ENCODE assay signal across 9 mouse cellular contexts in genomic region chr7:45180896-45181477, GRCm38 (mm10). TPM values are rescaled to one million over a fixed set of nuclear protein-coding genes. Genes with fewer than 3 reads are reported as not detected.
DNase-seq lines count a peak whose midpoint lies in the region; ATAC-seq and TF ChIP-seq lines count a peak whose summit lies in the region.
"Had no signal": no experiment of that assay in that cellular context is flagged by ENCODE, and none has a peak within 500 bp of the region (broad histone marks: within the 10 kb centered on the region; RNA-seq: fewer than 3 reads in every experiment).

Gene Pth2, plus strand, starts transcription at chr7:45180995.

- no peak within 1 kb of the TSS for H3K9ac ChIP-seq in CH12.LX (ENCODE audit: insufficient read depth, low read depth)
- no peak within 1 kb of the TSS for H3K9ac ChIP-seq in hindbrain, embryonic 11.5 days (ENCODE audit: low read depth, low read length)
- no peak within 1 kb of the TSS for H3K9ac ChIP-seq in liver, postnatal 0 days (replicated peaks)

- WGBS in hindbrain, embryonic 11.5 days = 22% methylated on average over 17 of the region's 20 CpGs
- 28% methylated on average over 18 of the region's 20 CpGs for WGBS in liver, postnatal 0 days (ENCODE audit: insufficient replicate concordance)

- TF ChIP-seq EP300 in CH12.LX (IDR thresholded peaks at IDR 0.05; ENCODE audit: low read length) = no peak
- TF ChIP-seq EP300 in liver, postnatal 0 days (IDR thresholded peaks at IDR 0.05; ENCODE audit: low read depth) = no peak

- in situ Hi-C loops in CH12.LX (cut with MboI; ENCODE audit: low pct_ligation_motif_present, low pct_unique_long_range_greater_than_20kb, low sequenced_read_pairs) = no loop called here

- 0 out of 2 replicates have a peak within 1 kb of the TSS, but pooled peaks have one; percentile 56 for H3K4me2 ChIP-seq in CH12.LX (ENCODE audit: insufficient read depth, low read depth, poor library complexity, severe bottlenecking)
- H3K4me2 ChIP-seq in hindbrain, embryonic 11.5 days (replicated peaks; ENCODE audit: low read depth, low read length) = no peak within 1 kb of the TSS; the same call in 1 of the 2 replicates
- H3K4me2 ChIP-seq in liver, postnatal 0 days (ENCODE audit: low read depth, low read length) = peak within 1 kb of the TSS; percentile 55

- no peaks in the 10 kb centered on the region for H3K36me3 ChIP-seq in erythroblast, embryonic 14.5 days (ENCODE audit: control insufficient read depth)
- no peaks in the 10 kb centered on the region for H3K36me3 ChIP-seq in CH12.LX (replicated peaks in 1 of 2; ENCODE audit: control insufficient read depth in 1 of 2, insufficient read depth in 1 of 2, low read length in 1 of 2)
- no peaks in the 10 kb centered on the region for H3K36me3 ChIP-seq in hindbrain, embryonic 11.5 days (ENCODE audit: control insufficient read depth, insufficient read depth, low read length)
- no peaks in the 10 kb centered on the region for H3K36me3 ChIP-seq in liver, postnatal 0 days (replicated peaks; ENCODE audit: insufficient read depth, low read length)

- DNase-seq in CH12.LX (ENCODE audit: extremely low read depth) = no peak
- no peak for DNase-seq in hindbrain, embryonic 11.5 days (ENCODE audit: low spot score)
- no peak for DNase-seq in liver, postnatal 0 days
- no peak for DNase-seq in thymus, adult 18-20 months
- DNase-seq in adrenal gland, adult 18-20 months (ENCODE audit: low spot score in 2 of 2) = no peak
- DNase-seq in ovary, postnatal 14 days (ENCODE audit: low spot score) = no peak

- no peak for ATAC-seq in erythroblast, adult 5-6 weeks (replicated peaks; ENCODE audit: low FRiP score, poor library complexity, severe bottlenecking)
- no peak for ATAC-seq in hindbrain, embryonic 11.5 days (ENCODE audit: low FRiP score)
- no peak for ATAC-seq in liver, postnatal 0 days

- no peaks in the 10 kb centered on the region for H3K79me2 ChIP-seq in CH12.LX (replicated peaks; ENCODE audit: control insufficient read depth, extremely low read depth, insufficient read depth, poor library complexity, severe bottlenecking)

- no peak for TF ChIP-seq CTCF in CH12.LX (conservative IDR thresholded peaks at IDR 0.05 in 1 of 2, IDR thresholded peaks at IDR 0.05 in 1 of 2; ENCODE audit: low read depth in 2 of 2, low read length in 2 of 2)
- TF ChIP-seq CTCF in liver, postnatal 0 days (IDR thresholded peaks at IDR 0.05; ENCODE audit: low read depth) = no peak

- TF ChIP-seq POLR2A in CH12.LX (IDR thresholded peaks at IDR 0.05; ENCODE audit: low read depth, low read length) = no peak

- H3K27me3 ChIP-seq in erythroblast, embryonic 14.5 days (ENCODE audit: control insufficient read depth) = peaks cover 100% of the 10 kb centered on the region
- H3K27me3 ChIP-seq in CH12.LX (replicated peaks) = peaks cover 95% of the 10 kb centered on the region
- H3K27me3 ChIP-seq in hindbrain, embryonic 11.5 days (ENCODE audit: control insufficient read depth, insufficient read depth, low read length) = peaks cover 83% of the 10 kb centered on the region
- H3K27me3 ChIP-seq in liver, postnatal 0 days (ENCODE audit: insufficient read depth, low read length) = peaks cover 96% of the 10 kb centered on the region

- dilution Hi-C loops in CH12.LX (cut with MboI; ENCODE audit: extremely low pct_ligation_motif_present, extremely low pct_unique_long_range_greater_than_20kb, low sequenced_read_pairs) = no loop called here

- no peak within 1 kb of the TSS for H3K27ac ChIP-seq in CH12.LX (ENCODE audit: insufficient read depth, low read depth)
- H3K27ac ChIP-seq in hindbrain, embryonic 11.5 days (ENCODE audit: low read depth, low read length) = no peak within 1 kb of the TSS
- no peak within 1 kb of the TSS for H3K27ac ChIP-seq in liver, postnatal 0 days (ENCODE audit: low read depth)

- peak within 1 kb of the TSS; percentile 53 for H3K4me3 ChIP-seq in erythroblast, embryonic 14.5 days (replicated peaks)
- no peak within 1 kb of the TSS for H3K4me3 ChIP-seq in CH12.LX (replicated peaks in 1 of 3; ENCODE audit: low read depth in 2 of 3, low read length in 2 of 3, poor library complexity in 1 of 3)
- H3K4me3 ChIP-seq in hindbrain, embryonic 11.5 days (ENCODE audit: low read depth, low read length) = 0 out of 2 replicates have a peak within 1 kb of the TSS, but pooled peaks have one; percentile 0
- H3K4me3 ChIP-seq in liver, postnatal 0 days (ENCODE audit: low read depth, low read length) = peak within 1 kb of the TSS; percentile 25; the same call in 1 of the 2 replicates

- H3K9me3 ChIP-seq in erythroblast, embryonic 14.5 days (ENCODE audit: control insufficient read depth, low read length) = peaks cover 2% of the 10 kb centered on the region; the same call in 1 of the 2 replicates
- peaks cover 2% of the 10 kb centered on the region for H3K9me3 ChIP-seq in CH12.LX (replicated peaks; ENCODE audit: low read length)
- H3K9me3 ChIP-seq in hindbrain, embryonic 11.5 days (ENCODE audit: control insufficient read depth, low read length) = no peaks in the 10 kb centered on the region
- H3K9me3 ChIP-seq in liver, postnatal 0 days (ENCODE audit: low read length) = no peaks in the 10 kb centered on the region

- no peak for TF ChIP-seq RAD21 in CH12.LX (IDR thresholded peaks at IDR 0.05; ENCODE audit: low read depth, low read length)

- peaks cover 21% of the 10 kb centered on the region for H3K4me1 ChIP-seq in erythroblast, embryonic 14.5 days (ENCODE audit: control insufficient read depth)
- H3K4me1 ChIP-seq in CH12.LX (ENCODE audit: control insufficient read depth in 1 of 2, insufficient read depth in 2 of 2) = peaks cover 0 to 9% of the 10 kb centered on the region in 2 experiments; a peak in 2 of 4 replicates
- peaks cover 3% of the 10 kb centered on the region; the same call in 1 of the 2 replicates for H3K4me1 ChIP-seq in hindbrain, embryonic 11.5 days (replicated peaks; ENCODE audit: control insufficient read depth, insufficient read depth, low read length)
- peaks cover 7% of the 10 kb centered on the region for H3K4me1 ChIP-seq in liver, postnatal 0 days (ENCODE audit: insufficient read depth)

TF ChIP-seq in CH12.LX, 34 proteins besides CTCF, POLR2A, EP300 and RAD21:
- no peak for TF ChIP-seq NELFE (IDR thresholded peaks at IDR 0.05; ENCODE audit: low read depth, low read length)
- no peak for TF ChIP-seq ZC3H11A (IDR thresholded peaks at IDR 0.05; ENCODE audit: low read depth, low read length)
- TF ChIP-seq PAX5 (IDR thresholded peaks at IDR 0.05; ENCODE audit: low read length) = no peak
- TF ChIP-seq SMC3 (IDR thresholded peaks at IDR 0.05; ENCODE audit: low read depth, low read length) = no peak
- TF ChIP-seq TBP (conservative IDR thresholded peaks at IDR 0.05; ENCODE audit: low read depth, low read length) = no peak
- TF ChIP-seq MAZ (IDR thresholded peaks at IDR 0.05; ENCODE audit: low read depth, low read length) = no peak
- no peak for TF ChIP-seq ZMIZ1 (IDR thresholded peaks at IDR 0.05; ENCODE audit: low read depth, low read length)
- no peak for TF ChIP-seq IRF4 (IDR thresholded peaks at IDR 0.05; ENCODE audit: low read depth, low read length)
- no peak for TF ChIP-seq GABPA (IDR thresholded peaks at IDR 0.05; ENCODE audit: insufficient replicate concordance, low read depth, low read length)
- TF ChIP-seq RCOR1 (conservative IDR thresholded peaks at IDR 0.05; ENCODE audit: low read depth, low read length) = no peak
- TF ChIP-seq MAX (IDR thresholded peaks at IDR 0.05; ENCODE audit: low read length) = no peak
- TF ChIP-seq CHD1 (IDR thresholded peaks at IDR 0.05; ENCODE audit: low read depth, low read length) = no peak
- TF ChIP-seq MAFK (IDR thresholded peaks at IDR 0.05; ENCODE audit: insufficient replicate concordance, low read length) = no peak
- TF ChIP-seq ZNF384 (IDR thresholded peaks at IDR 0.05; ENCODE audit: low read depth, low read length) = no peak
- no peak for TF ChIP-seq SIN3A (IDR thresholded peaks at IDR 0.05; ENCODE audit: low read length)
- no peak for TF ChIP-seq NRF1 (IDR thresholded peaks at IDR 0.05; ENCODE audit: low read depth, low read length)
- no peak for TF ChIP-seq CHD2 (IDR thresholded peaks at IDR 0.05; ENCODE audit: low read length)

RNA-seq across cellular contexts. Expression of gene Pth2, which starts in this region (rescaled TPM):
- not detected in 2 replicates for polyA plus RNA-seq in erythroblast, embryonic 14.5 days (2012)
- total RNA-seq in erythroblast, adult 5-6 weeks (2015; ENCODE audit: low replicate concordance) = not detected in 2 replicates
- not detected in 2 replicates for total RNA-seq in erythroblast, adult 5-6 weeks (2017; ENCODE audit: low replicate concordance)
- total RNA-seq in CH12.LX (2012; rRNA removed) (not detected in 2 replicates), CH12.LX (2014; rRNA removed) (not detected in 2 replicates)
- not detected in 2 replicates for polyA plus RNA-seq in CH12.LX (2012; ENCODE audit: insufficient read length, low read depth)
- not detected in 2 replicates for polyA plus RNA-seq in hindbrain, embryonic 11.5 days (2014; fragmentation: Nextera tagmentation; extraction: Ambion mirVana)
- polyA plus RNA-seq in liver, postnatal 0 days (2015; fragmentation: Nextera tagmentation; extraction: Ambion mirVana) = not detected in 2 replicates
- total RNA-seq in adrenal gland, adult 18-20 months (2021) = not detected
- total RNA-seq: adrenal gland, postnatal 4 days had no signal

Comparison
In these comparisons a context has a peak if more than half of its experiments do, and no peak if none do; other contexts are left out.
1. H3K4me3 ChIP-seq: peak in erythroblast, embryonic 14.5 days (single experiment), hindbrain, embryonic 11.5 days (single experiment) and liver, postnatal 0 days (single experiment); none in CH12.LX (0 of 3).